Mouse (Mus musculus) cerebellum, adult 9-11 months (tissue): ENCODE measurements around the gene Thada.

ENCODE experiments used
- DNase-seq: peaks from one replicate; pipeline ENCODE4 v3.0.0; 2022

Thada gene

DNA sequence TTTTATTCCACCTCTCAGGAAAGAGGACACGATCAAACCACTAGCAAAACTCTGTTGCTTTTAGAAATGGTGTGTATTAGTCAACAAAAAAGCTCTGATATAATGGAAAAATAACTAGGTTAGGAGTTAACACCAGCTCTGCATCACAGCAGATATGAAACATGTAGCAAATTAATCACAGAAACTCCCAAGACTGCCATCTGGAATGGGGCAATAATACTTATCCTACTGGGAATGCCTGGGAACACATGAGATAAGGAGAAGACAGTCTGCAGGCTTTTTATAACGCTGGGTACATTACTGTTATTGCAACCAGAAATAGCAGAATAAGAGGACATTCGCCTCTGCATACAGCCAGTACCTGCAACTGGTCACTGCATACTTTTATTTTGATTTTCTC is 96.2 kb downstream of the Thada start:
- DNase-seq, result no peak

- peak; percentile 43 for DNase-seq
These were observed 97.6 kb downstream of the Thada start for GRCm38 (mm10) chr17:84368213-84369014.

GRCm38 (mm10) chr17:84367663-84368062 is 98.3 kb downstream of the Thada start:
- peak; percentile 87 for DNase-seq

DNA sequence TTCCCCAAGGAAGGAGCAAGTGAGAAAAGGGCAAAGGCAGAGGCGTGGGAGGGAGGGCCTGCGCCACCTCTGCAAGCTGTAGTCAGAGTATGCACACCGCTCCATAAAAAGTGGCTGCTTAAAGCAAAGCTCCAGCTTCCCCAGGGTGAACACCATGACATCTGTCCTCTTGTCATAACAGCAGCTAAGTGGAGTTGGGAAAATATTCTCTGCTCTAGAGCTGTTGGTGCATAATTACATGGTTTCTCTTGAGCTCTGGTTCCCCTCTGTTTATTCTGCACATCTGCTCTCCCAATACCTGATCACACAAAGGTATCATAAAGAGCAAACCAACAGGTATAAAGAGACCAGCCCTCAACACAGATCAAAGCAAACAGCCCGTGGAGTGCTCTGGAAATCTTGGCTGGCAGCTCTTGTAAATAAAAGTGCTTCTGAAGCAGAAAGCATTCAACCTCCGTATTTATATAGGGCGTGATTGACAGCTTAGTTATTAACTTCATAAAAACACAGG is 100.2 kb downstream of the Thada start:
- no peak for DNase-seq

- peak; percentile 56 for DNase-seq
These were observed 100.8 kb downstream of the Thada start for GRCm38 (mm10) chr17:84365006-84365716.

DNA sequence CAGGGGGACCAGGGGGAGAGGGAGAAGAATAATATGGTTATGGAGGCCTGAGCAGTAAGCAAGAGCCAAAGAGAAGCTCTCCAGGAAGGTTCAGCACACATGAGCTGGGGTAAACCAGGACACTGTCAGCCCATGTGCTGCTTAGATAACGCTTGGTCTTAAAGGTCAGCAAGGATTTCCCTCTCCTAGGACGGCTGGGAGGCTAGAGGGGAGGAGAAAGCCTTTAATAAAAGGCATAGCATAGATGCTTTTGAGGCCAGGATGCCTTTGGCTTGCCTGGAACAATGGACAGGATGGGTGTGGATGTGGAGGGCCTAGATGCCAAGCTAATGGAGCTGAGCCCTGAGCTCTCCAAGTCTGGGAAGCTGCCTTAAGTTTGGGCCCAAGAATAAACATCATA is 102.6 kb downstream of the Thada start:
- no peak for DNase-seq

DNA sequence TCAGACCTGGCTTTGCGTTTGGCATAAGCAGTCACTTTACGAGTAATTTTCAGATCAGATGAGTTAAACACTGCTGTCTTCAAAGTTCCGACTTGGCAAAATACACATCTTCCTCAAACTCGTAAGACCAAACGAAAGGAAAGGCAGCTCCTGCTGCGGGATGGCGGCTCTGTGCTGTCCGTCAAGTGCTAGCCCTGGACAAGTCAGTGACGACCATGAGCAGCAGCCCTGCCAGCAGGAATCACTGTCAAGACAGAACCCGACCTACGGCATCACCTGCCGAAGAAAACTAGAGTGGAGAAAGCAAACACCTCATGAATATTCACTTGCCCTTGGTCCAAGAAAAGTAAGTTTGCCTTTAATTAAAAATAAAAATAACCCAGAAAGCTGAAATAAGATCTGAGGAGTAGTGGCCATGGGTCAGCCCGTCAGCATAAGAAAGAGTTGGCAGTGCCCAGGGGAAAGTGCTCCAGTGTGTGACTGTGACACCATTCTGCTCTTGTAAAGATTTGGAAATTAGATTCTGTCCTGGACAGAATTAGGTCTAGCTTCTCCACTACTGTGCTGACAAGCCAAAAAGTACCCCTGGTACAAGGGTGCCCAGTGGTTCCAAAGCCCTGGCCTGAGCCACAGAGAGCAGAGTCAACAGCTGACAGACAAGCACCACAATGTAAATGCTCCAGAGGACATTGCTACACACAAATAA is 103.3 kb downstream of the Thada start:
- DNase-seq, result no peak

DNA sequence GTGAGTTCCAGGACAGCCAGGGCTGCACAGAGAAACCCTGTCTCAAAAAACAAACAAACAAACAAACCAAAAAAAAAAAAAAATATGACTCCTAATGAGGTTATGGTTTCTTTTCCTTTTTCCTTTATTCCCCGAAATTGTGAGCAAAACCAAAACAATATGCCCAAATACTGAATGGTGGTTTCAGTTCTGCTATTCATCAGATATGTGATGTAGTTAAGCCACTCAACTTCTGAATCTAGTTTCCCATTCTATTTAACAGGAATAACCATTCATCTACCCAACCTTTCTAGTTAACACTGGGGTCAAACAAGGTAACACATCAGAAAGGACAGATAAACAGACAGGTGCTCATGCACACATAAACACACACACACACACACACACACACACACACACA is 105.0 kb downstream of the Thada start:
- no peak for DNase-seq

GRCm38 (mm10) chr17:84359810-84360209 is 106.2 kb downstream of the Thada start:
- no peak for DNase-seq

DNA sequence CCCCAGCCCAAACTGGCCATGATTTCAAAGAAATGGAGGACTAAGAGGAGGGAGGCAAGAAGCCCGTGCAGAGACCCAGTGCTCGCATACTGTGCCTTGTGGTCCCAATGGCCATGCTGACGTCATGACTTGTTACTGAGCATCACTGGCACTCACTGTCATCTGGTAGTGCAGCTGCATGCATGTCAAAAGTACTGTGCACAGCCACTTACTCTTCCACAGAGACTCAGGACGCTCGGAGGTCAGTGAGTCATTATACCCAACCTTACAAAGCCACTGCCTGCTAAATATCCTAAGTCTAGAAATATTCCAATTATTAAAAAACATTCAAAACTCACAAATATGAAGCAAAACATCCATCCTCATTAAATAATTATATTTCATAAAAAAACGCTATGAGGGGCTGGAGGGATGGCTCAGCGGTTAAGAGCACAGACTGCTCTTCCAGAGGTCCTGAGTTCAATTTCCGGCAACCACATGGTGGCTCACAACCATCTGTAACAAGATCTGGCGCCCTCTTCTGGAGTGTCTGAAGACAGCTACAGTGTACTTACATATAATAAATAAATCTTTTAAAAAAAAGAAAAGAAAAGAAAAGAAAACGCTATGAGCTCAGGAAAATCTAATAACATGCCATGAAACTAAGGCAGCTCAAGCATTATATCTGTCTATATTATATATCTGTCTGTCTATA is 106.9 kb downstream of the Thada start:
- no peak for DNase-seq

- DNase-seq, result no peak
These were observed 108.2 kb downstream of the Thada start for GRCm38 (mm10) chr17:84357776-84358175.

GRCm38 (mm10) chr17:84356056-84356887 is 109.7 kb downstream of the Thada start:
- no peak for DNase-seq

GRCm38 (mm10) chr17:84355006-84355405 is 111.0 kb downstream of the Thada start:
- DNase-seq, result no peak

DNA sequence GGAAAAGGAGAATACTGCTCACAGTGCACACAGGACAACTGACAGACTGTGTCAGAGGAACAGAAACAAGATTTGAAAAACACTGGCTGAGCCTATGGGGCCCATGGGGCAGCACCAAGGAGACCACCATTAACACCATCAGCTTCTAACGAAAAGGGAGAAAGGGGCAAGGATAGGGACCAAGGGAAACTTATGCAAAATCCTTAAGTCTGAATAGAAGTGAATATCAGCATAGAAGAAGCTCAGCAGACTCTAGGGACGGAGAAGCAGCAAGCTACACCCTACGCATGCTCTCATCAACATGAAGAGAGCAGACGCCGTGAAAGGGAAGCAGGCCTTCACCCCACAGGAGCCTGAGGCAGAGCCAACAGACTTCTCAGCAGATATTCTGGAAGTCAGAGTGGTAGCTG is 112.1 kb downstream of the Thada start:
- peak; percentile 82 for DNase-seq

DNA sequence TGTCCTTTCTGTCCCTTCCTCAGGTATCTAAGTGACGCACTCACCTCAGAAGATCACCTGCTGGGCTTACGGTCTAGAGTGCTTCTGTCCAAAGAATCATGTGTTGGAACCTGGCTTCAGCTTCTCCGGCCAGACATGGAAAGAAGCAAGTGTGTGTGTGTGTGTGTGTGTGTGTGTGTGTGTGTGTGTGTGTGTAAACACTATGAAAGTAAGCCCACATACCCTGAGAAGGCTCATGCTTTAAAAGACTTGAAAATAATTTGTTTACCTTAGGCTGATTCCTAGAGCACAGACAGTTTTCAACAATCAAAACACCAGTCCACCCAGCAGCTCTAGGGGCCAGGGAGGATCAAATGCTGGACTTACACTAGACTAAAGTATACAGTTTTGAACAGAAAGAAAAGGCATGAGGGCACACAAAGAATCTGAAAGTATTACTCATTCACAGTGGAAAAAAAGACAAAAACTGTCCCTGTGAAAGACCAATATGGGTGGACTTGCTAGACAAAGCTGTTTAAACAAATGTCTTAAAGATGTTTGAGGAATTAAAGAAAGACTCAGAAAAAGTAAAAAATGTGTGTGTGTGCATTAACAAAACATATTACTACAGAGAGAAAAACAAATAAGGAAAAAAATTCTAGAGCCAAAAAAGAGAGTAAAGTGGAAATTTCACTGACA is 112.6 kb downstream of the Thada start:
- no peak for DNase-seq

DNA sequence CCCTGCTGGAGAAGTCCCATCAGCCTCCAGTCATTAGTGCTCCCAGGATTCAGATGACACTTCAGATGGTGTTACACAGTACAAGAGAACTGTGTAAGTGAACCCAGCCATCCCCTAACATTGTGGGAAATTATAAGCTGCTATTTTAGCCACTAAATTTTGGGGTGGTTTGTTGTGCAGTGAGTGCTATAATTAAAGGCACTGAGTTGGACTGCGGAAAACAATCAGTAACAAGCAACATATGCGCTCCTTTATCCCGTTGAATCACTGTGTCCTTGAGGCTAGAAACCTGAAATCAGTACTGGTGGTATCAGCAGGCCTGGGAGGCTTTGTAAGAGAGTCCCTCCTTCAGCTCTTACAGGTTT is 113.2 kb downstream of the Thada start:
- DNase-seq, result no peak

- no peak for DNase-seq
These were observed 113.9 kb downstream of the Thada start for GRCm38 (mm10) chr17:84351912-84352789.

DNA sequence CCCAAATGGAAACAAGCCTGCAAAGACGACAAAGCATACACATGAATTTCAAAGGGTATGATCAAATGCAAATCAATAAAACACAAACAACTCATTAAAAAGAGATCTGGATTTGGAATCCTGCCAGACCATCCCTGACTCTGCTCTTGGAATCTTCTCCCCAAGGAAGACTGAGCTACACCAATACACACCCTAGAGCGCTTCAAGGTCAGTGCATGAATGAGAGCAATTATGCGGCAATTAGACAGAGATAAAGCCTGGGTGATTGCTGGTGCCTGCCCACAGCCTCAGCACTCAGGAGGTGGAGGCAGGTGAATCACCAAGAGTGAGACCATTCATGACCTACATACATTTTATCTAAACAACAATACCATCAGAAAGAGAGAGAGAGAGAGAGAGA is 114.7 kb downstream of the Thada start:
- DNase-seq, result no peak

GRCm38 (mm10) chr17:84348865-84349264 is 117.1 kb downstream of the Thada start:
- DNase-seq, result no peak

DNA sequence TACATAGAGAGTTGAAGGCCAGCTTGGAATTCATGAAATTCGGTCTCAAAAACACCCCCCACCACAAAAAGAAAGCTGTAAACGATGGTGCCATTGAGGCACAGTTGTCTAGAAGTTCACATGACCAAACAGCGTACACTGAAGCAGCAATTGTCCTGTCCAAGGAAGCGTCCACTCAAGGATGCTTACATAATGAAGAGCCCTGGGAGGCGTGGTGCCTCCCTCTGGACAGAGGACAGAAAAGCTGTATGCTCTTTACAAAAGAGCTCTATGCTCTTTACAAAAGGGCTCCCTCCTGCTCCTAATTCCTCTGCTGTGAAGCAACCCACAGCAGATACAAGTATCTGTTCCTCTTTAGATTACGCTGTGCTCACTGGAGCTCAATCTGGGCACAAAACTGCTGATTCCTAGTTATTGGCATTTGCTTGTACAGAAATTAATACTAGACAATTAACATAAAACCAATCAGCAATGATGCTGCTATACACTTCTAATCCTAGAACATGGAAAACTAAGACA is 123.6 kb downstream of the Thada start:
- DNase-seq, result no peak
